Mouse (Mus musculus): ENCODE measurements around the gene Rbl1. TPM values are rescaled to one million over a fixed set of nuclear protein-coding genes. Genes with fewer than 3 reads are reported as not detected.
"Not testable (repeated sequence)": the region's sequence is repeated elsewhere in the genome, so short reads cannot be mapped to it uniquely, and the experiment has no call there.

Rbl1 gene
- total and polyA plus RNA-seq, 3 experiments, result 17.8 to 18.1 TPM; not detected in 1

DNA sequence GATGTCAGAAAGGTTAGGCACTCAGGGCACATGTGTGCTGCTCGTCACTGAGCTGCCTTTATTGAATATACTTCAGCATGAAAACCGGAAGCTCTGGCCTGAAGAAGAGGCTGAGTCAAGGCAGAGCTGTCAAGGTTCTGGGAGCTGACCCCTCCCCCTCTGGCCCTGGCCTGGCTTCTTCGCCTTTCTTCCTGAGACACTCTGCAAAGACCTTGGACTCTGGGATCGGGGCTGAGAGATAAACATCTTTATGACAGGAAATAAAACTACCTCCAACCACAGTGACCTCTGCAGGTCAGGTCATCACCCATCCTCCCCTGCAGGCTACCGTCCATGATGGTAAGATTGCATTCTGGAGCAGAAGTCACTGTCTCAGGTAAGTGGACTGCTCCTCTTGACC is 40.7 kb upstream of the Rbl1 start:
- peaks cover 0 to 7% of the 10 kb centered on the region in 2 experiments; a peak in 2 of 4 replicates for H3K4me1 ChIP-seq (ENCODE audit: control insufficient read depth in 1 of 2, insufficient read depth in 2 of 2, low read length in 2 of 2)
- no peaks in the 10 kb centered on the region; a peak in 1 of 4 replicates for H3K36me3 ChIP-seq (ENCODE audit: control insufficient read depth in 1 of 2, insufficient read depth in 2 of 2, low read length in 2 of 2)
- no peak overlapping the region for H3K9ac ChIP-seq (ENCODE audit: control insufficient read depth, low read depth, low read length, poor library complexity, severe bottlenecking)
- TF ChIP-seq ZMIZ1 (IDR thresholded peaks at IDR 0.05; ENCODE audit: low read depth, low read length) (no peak), BHLHE40 (IDR thresholded peaks at IDR 0.05; ENCODE audit: borderline replicate concordance, low read depth, low read length) (no peak), MAFK (IDR thresholded peaks at IDR 0.05; ENCODE audit: borderline replicate concordance, low read depth, low read length) (no peak), EP300 (IDR thresholded peaks at IDR 0.05; ENCODE audit: low read depth in 1 of 2, low read length in 2 of 2) (no peak), MAX (IDR thresholded peaks at IDR 0.05; ENCODE audit: low read length) (no peak), POLR2A (IDR thresholded peaks at IDR 0.05; ENCODE audit: control insufficient read depth in 1 of 2, insufficient read depth in 1 of 2, low read depth in 1 of 2, low read length in 2 of 2, poor library complexity in 1 of 2) (no peak), MAZ (IDR thresholded peaks at IDR 0.05; ENCODE audit: low read depth, low read length) (no peak), CTCF (IDR thresholded peaks at IDR 0.05 in 2 of 3, conservative IDR thresholded peaks at IDR 0.05 in 1 of 3; ENCODE audit: control insufficient read depth in 1 of 3, insufficient read depth in 1 of 3, low read depth in 2 of 3, low read length in 3 of 3, poor library complexity in 1 of 3, severe bottlenecking in 1 of 3) (no peak)
- H3K27me3 ChIP-seq (ENCODE audit: control insufficient read depth in 1 of 2, insufficient read depth in 2 of 2, low read length in 2 of 2), result peaks cover 0 to 3% of the 10 kb centered on the region in 2 experiments; a peak in 1 of 4 replicates
- no peak overlapping the region for H3K27ac ChIP-seq (ENCODE audit: control insufficient read depth, low read depth, low read length)
- H3K79me2 ChIP-seq (ENCODE audit: control insufficient read depth, insufficient read depth, low read length, poor library complexity), result no peaks in the 10 kb centered on the region
- H3K4me3 ChIP-seq (ENCODE audit: control insufficient read depth in 1 of 2, insufficient read depth in 1 of 2, low read depth in 2 of 2, low read length in 2 of 2), result peak overlapping the region in 1 of 2 experiments; percentile 1; a peak in 1 of 4 replicates
- DNase-seq (ENCODE audit: low read depth, low spot score), result peak; percentile 17
- H3K9me3 ChIP-seq (replicated peaks; ENCODE audit: insufficient read depth, low read length), result no peaks in the 10 kb centered on the region

DNA sequence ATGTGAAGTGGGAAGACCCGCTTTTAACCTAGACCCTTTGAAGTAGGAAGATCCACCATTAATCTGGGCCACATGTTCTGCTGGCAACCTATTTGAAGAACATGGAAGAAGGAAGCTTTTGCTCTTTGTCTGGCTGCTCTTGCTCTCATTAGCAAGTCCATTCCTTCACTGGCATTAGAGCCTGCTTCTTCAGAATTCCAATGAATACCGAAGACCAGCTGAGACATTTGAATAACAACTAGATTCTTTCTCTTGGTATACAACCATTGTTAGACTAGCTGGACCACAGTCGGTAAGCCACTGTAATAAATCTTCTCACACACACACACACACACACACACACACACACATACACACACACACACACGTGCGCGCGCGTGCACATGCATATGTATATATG is 31.6 kb upstream of the Rbl1 start:
- no peaks in the 10 kb centered on the region for H3K79me2 ChIP-seq (ENCODE audit: control insufficient read depth, insufficient read depth, low read length, poor library complexity)
- no peak overlapping the region for H3K27ac ChIP-seq (ENCODE audit: control insufficient read depth, low read depth, low read length)
- H3K4me1 ChIP-seq (ENCODE audit: control insufficient read depth in 1 of 2, insufficient read depth in 2 of 2, low read length in 2 of 2), result no peaks in the 10 kb centered on the region
- H3K9me3 ChIP-seq (replicated peaks; ENCODE audit: insufficient read depth, low read length), result no peaks in the 10 kb centered on the region
- no peaks in the 10 kb centered on the region; a peak in 1 of 4 replicates for H3K27me3 ChIP-seq (ENCODE audit: control insufficient read depth in 1 of 2, insufficient read depth in 2 of 2, low read length in 2 of 2)
- no peak overlapping the region for H3K4me3 ChIP-seq (ENCODE audit: control insufficient read depth in 1 of 2, insufficient read depth in 1 of 2, low read depth in 2 of 2, low read length in 2 of 2)
- no peak for DNase-seq (ENCODE audit: low read depth, low spot score)
- TF ChIP-seq CTCF (IDR thresholded peaks at IDR 0.05 in 2 of 3, conservative IDR thresholded peaks at IDR 0.05 in 1 of 3; ENCODE audit: control insufficient read depth in 1 of 3, insufficient read depth in 1 of 3, low read depth in 2 of 3, low read length in 3 of 3, poor library complexity in 1 of 3, severe bottlenecking in 1 of 3) (no peak), POLR2AphosphoS5 (IDR thresholded peaks at IDR 0.05; ENCODE audit: borderline replicate concordance, low read depth, low read length) (no peak), MXI1 (IDR thresholded peaks at IDR 0.05; ENCODE audit: low read depth, low read length) (no peak), USF2 (IDR thresholded peaks at IDR 0.05; ENCODE audit: borderline replicate concordance in 1 of 2, insufficient read depth in 1 of 2, low read depth in 1 of 2, low read length in 2 of 2) (no peak), RAD21 (IDR thresholded peaks at IDR 0.05; ENCODE audit: low read depth, low read length) (no peak), TAL1 (IDR thresholded peaks at IDR 0.05; ENCODE audit: low read length) (no peak), UBTF (IDR thresholded peaks at IDR 0.05; ENCODE audit: borderline replicate concordance, insufficient read depth, low read depth, low read length) (no peak), MEF2A (IDR thresholded peaks at IDR 0.05; ENCODE audit: extremely low read depth, insufficient replicate concordance, low read depth, low read length, poor library complexity, severe bottlenecking) (no peak)
- no peak overlapping the region for H3K9ac ChIP-seq (ENCODE audit: control insufficient read depth, low read depth, low read length, poor library complexity, severe bottlenecking)
- no peaks in the 10 kb centered on the region for H3K36me3 ChIP-seq (ENCODE audit: control insufficient read depth in 1 of 2, insufficient read depth in 2 of 2, low read length in 2 of 2)

DNA sequence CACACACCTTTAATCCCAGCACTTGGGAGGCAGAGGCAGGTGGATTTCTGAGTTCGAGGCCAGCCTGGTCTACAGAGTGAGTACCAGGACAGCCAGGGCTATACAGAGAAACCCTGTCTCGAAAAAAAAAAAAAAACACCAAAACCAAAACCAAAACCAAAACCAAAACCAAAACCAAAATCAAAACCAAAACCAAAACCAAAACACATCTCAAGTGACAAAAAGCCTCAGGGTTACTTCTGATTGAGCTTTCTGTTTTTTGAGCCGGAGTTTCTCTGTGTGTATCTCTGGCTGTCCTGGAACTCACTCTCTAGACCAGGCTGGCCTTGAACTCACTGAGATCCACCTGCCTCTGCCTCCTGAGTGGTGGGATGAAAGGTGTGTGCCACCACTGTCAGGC is 17.6 kb upstream of the Rbl1 start:
- H3K9me3 ChIP-seq (replicated peaks; ENCODE audit: insufficient read depth, low read length); H3K36me3 ChIP-seq (ENCODE audit: control insufficient read depth in 1 of 2, insufficient read depth in 2 of 2, low read length in 2 of 2); DNase-seq (ENCODE audit: low read depth, low spot score); H3K27me3 ChIP-seq (ENCODE audit: control insufficient read depth in 1 of 2, insufficient read depth in 2 of 2, low read length in 2 of 2); H3K4me3 ChIP-seq (ENCODE audit: control insufficient read depth in 1 of 2, insufficient read depth in 1 of 2, low read depth in 2 of 2, low read length in 2 of 2); H3K79me2 ChIP-seq (ENCODE audit: control insufficient read depth, insufficient read depth, low read length, poor library complexity); H3K4me1 ChIP-seq (ENCODE audit: control insufficient read depth in 1 of 2, insufficient read depth in 2 of 2, low read length in 2 of 2); H3K27ac ChIP-seq (ENCODE audit: control insufficient read depth, low read depth, low read length); H3K9ac ChIP-seq (ENCODE audit: control insufficient read depth, low read depth, low read length, poor library complexity, severe bottlenecking): not testable (repeated sequence)

All from MEL (cell line).